Mouse (Mus musculus): ENCODE measurements around the gene Atp5d. TPM values are rescaled to one million over a fixed set of nuclear protein-coding genes. Genes with fewer than 3 reads are reported as not detected.

Atp5d gene
- polyA plus RNA-seq, 1 experiment from 2014 or later = 494 TPM

DNA sequence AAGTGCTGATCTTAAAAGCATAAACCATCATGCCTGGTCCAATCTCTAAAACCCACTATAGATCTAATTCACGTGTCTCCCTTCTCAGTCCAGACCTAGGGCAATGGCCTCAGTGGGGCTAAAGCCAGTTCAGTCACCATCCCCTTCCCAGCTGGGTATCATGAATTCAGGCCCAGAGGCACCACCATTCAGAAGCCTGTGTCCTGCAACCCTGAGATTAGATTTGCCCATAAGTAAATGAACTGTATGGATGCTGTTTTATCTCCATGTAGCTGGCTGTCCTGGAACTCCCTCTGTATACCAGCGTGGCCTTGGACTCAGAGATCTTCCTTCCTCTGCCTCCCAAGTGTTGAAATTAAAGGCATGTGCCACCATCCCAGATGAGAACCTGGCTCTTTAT, 35.4 kb upstream of the Atp5d start:
- Histone ChIP-seq H3K4me2 (peak overlapping the region; percentile 89), H3K27ac (peak overlapping the region; percentile 77), H3K9ac (no peak overlapping the region), H3K27me3 (no peaks in the 10 kb centered on the region), H3K4me3 (peak overlapping the region; percentile 94; the same call in 1 of the 2 replicates), H3K9me3 (no peaks in the 10 kb centered on the region), H3K36me3 (no peaks in the 10 kb centered on the region), H3K4me1 (peaks cover 36% of the 10 kb centered on the region)
- no peak for ATAC-seq (ENCODE audit: insufficient number of reproducible peaks, low FRiP score, low TSS enrichment, low read depth)
- WGBS = 80% methylated on average over 2 of the region's 2 CpGs

DNA sequence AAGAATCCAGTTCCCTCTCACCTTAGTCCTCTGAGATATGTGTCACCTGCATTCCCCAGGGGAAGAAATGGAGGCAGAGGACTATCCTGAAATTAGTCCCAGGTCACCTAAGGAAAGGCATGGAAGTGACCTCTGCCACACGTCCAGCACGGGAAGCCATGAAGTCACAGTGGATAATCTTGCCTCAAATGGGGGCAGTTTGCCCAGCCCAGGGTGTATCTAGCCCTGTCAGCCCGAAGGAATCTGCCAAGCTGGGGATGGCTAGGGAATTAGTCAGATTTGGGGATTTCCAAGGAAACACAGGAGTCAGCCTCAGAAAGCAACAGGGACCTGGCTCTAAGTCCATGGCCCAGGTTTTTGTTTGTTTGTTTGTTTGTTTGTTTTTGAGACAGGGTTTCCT, 34.3 kb upstream of the Atp5d start:
- no peak overlapping the region for H3K27ac ChIP-seq
- ATAC-seq (ENCODE audit: insufficient number of reproducible peaks, low FRiP score, low TSS enrichment, low read depth) = no peak
- 70% methylated on average over 3 of the region's 3 CpGs for WGBS

DNA sequence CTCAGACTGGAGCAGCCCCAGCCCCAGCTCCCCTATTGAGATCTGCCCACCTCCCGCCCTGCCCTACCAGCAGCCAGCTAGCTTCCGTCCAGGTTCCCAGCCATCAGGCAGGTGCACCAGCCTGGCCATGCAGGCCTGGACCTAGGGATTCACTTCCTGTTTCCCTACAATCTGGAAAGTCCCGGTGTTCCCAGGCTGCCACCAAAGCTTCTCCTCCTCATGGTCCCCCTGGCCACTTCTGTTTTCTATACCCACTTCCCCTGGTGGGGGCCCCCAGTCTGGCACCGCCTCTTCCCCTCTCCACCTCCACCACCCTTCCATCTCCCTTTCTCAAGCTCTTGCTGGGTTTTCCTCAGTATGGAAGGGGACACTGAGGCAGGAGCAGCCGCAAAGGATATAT, 33.0 kb upstream of the Atp5d start, which contains the start of gene Sbno2:
Sbno2 (minus strand) TSS at position 112 of the 400 bp plus-strand sequence.
- no peaks in the 10 kb centered on the region for H3K27me3 ChIP-seq
- H3K4me2 ChIP-seq = peak within 1 kb of the TSS; percentile 17; the same call in 1 of the 2 replicates
- peak within 1 kb of the TSS; percentile 73 for H3K27ac ChIP-seq
- no peak for ATAC-seq (ENCODE audit: insufficient number of reproducible peaks, low FRiP score, low TSS enrichment, low read depth)
- 59% methylated on average over 5 of the region's 5 CpGs for WGBS
- H3K4me3 ChIP-seq = peak within 1 kb of the TSS; percentile 16; the same call in 1 of the 2 replicates
- H3K4me1 ChIP-seq = peaks cover 24% of the 10 kb centered on the region
- H3K9me3 ChIP-seq = no peaks in the 10 kb centered on the region
- no peaks in the 10 kb centered on the region for H3K36me3 ChIP-seq
- 0 out of 2 replicates have a peak within 1 kb of the TSS, but pooled peaks have one; percentile 1 for H3K9ac ChIP-seq

More for the DNA sequence above, 34.3 kb upstream of the Atp5d start:
- Histone ChIP-seq H3K9me3 (no peaks in the 10 kb centered on the region), H3K27me3 (no peaks in the 10 kb centered on the region), H3K36me3 (no peaks in the 10 kb centered on the region), H3K4me1 (peaks cover 30% of the 10 kb centered on the region), H3K4me3 (no peak overlapping the region), H3K9ac (no peak overlapping the region), H3K4me2 (no peak overlapping the region)

DNA sequence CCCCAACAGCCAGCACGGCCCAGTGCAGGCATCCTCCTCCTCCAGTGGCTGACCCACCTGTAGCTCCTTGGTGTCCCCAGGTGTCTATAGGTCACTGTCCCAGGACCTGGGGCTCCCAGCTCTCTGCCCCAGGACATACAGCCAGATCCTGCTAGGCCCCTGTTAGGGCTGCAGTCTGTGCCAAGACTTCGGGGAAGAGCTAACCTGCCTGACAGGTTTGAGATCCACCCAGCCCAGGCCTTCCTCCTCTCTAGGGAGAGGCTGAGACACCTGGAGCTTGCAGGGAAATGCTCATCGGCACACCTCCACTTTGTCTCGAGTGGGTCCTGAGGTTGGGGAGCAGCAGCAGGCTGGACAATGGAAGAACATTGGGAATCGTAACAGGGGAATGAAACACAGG, 32.5 kb upstream of the Atp5d start:
- peaks cover 20% of the 10 kb centered on the region for H3K4me1 ChIP-seq
- peak overlapping the region; percentile 73 for H3K27ac ChIP-seq
- H3K27me3 ChIP-seq = no peaks in the 10 kb centered on the region
- H3K4me2 ChIP-seq = peak overlapping the region; percentile 17; the same call in 1 of the 2 replicates
- H3K9ac ChIP-seq = 0 out of 2 replicates have a peak overlapping the region, but pooled peaks have one; percentile 1
- H3K4me3 ChIP-seq = peak overlapping the region; percentile 16; the same call in 1 of the 2 replicates
- no peak for ATAC-seq (ENCODE audit: insufficient number of reproducible peaks, low FRiP score, low TSS enrichment, low read depth)
- WGBS = 67% methylated on average over 5 of the region's 5 CpGs
- no peaks in the 10 kb centered on the region for H3K9me3 ChIP-seq
- H3K36me3 ChIP-seq = no peaks in the 10 kb centered on the region

DNA sequence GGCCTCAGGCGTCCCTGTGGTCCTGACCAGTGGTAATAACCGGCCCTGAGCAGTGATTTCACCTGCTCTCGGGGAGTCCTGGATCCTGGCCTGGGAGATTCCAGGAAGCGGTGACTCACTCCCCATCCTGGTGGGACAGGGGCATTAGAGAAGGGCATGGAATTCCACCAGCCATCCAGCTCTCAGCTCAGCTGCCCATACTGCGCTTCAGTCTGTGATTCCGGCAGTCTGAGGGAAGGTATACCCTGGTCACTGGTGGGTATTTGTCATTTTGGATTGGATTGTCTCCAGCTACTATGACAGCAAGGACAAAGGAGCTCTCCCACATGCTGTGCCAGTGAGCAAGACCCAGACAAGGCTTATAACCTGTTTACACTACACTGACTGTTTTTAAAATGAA, 30.8 kb upstream of the Atp5d start:
- 67% methylated on average over 6 of the region's 6 CpGs for WGBS
- H3K27me3 ChIP-seq = no peaks in the 10 kb centered on the region
- H3K4me1 ChIP-seq = peaks cover 8% of the 10 kb centered on the region
- H3K36me3 ChIP-seq = no peaks in the 10 kb centered on the region
- H3K27ac ChIP-seq = no peak overlapping the region
- no peak overlapping the region for H3K9ac ChIP-seq
- ATAC-seq (ENCODE audit: insufficient number of reproducible peaks, low FRiP score, low TSS enrichment, low read depth) = no peak
- no peak overlapping the region for H3K4me2 ChIP-seq
- H3K4me3 ChIP-seq = no peak overlapping the region
- no peaks in the 10 kb centered on the region for H3K9me3 ChIP-seq

DNA sequence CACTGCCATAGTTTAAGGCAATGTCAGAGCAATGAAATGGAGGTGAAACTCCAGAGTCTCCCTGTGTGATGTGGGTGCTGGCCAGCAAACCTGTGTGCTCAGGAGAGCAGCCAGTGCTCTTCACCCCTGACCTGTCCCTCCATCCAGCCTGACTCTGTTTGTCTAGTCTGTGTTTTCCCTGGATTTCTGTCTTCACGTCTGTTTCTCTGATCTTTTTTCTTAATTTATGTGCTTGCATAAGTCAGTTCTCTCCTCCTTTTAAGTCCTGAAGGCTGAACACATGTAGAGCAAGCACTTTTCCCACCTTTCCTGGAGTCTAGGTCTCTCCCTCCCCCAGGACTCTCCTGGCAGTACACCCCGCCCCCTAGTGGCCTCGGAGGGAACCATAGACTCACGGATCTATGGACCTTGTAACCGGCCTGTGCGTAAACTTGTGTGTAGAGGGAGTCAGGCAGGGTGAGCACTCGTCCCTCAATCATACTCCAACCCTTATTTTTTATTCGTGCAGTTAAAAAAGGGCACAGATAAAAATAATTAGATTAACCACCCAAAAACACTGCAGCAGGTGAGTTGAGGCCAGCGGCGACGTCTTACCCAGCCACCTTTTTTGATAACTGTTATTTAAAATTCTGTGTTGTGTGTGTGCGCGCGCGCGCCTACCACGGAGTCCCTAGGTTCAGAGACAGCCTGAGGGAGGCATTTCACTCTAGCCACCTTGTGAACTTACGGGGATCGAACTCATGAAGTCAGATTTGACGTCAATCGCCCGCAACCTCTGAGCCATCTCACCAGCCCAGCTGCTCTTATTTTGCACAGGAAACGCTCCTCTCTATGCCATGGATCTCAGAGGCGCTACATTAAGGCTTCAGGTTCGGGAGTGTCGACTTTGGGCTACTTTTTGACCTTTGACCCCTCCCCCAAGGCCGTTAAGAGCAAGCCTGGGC, 23.8 kb upstream of the Atp5d start:
- H3K27ac ChIP-seq = peak overlapping the region; percentile 87
- no peaks in the 10 kb centered on the region for H3K9me3 ChIP-seq
- H3K4me2 ChIP-seq = peak overlapping the region; percentile 68
- H3K36me3 ChIP-seq = peaks cover 15% of the 10 kb centered on the region
- peak overlapping the region; percentile 93 for H3K4me3 ChIP-seq
- peaks cover 39% of the 10 kb centered on the region for H3K4me1 ChIP-seq
- WGBS = 2% methylated on average over 27 of the region's 27 CpGs
- ATAC-seq (ENCODE audit: insufficient number of reproducible peaks, low FRiP score, low TSS enrichment, low read depth) = no peak
- no peaks in the 10 kb centered on the region for H3K27me3 ChIP-seq
- H3K9ac ChIP-seq = peak overlapping the region; percentile 44

DNA sequence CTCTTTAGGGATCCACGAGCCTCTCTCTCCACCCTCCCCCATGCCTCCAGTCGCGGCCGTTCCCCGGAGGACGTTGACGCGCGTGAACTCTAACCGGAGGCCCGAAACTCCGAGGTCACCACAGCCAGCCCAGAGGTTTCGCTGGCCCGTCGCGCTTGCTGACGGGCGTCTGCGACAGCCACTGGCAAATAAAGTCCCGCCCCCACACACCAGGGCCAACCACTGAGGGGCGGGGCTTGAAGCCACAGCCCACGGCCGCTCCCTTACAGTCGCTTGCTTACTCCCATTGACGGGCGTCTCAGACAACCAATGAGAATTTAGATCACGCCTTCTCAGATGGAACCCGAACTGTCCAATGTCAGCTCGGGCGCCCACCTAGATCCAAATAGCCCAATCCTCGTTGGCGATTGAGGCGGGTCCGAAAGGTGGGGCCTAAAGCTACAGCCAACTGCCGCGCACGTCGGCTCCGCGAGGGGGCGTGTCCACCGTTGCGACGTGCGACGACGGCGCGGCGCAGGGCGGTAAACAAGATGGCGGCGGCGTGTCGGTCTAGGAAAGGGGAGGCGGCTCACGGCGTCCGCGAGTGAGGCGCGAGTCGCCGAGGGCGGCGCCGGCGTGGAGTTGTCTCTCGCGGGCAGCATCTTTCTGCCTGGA, 23.0 kb upstream of the Atp5d start, which contains the start of gene Stk11:
Stk11 (plus strand) TSS at position 514 of the 654 bp plus-strand sequence.
- Histone ChIP-seq H3K27ac (peak within 1 kb of the TSS; percentile 87), H3K4me1 (peaks cover 45% of the 10 kb centered on the region), H3K36me3 (peaks cover 23% of the 10 kb centered on the region), H3K9me3 (no peaks in the 10 kb centered on the region), H3K27me3 (no peaks in the 10 kb centered on the region), H3K4me3 (peak within 1 kb of the TSS; percentile 93), H3K4me2 (peak within 1 kb of the TSS; percentile 87), H3K9ac (peak within 1 kb of the TSS; percentile 91)
- WGBS = under 1% methylated on average over 70 of the region's 70 CpGs
- ATAC-seq (ENCODE audit: insufficient number of reproducible peaks, low FRiP score, low TSS enrichment, low read depth) = peak; percentile 99

DNA sequence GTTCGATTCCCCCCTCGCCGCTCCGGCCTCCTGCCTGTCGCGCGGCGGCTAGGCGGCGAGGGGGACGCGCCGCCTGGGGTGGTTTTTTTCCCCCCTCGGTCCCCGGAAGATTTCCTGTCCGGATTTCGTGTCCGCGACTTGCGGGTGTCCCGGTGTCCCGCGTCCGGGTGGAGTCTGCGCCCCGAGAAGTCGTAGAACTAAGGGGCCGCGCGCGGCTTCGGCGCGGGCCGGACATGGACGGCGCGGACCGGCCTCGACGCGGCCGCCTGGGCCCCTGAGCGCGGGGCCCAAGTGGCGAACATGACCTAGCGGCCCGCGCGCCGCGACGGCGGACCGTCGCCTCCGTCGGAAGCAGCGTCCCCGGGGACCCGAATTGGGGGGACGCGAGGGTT, 22.5 kb upstream of the Atp5d start:
- H3K4me1 ChIP-seq = peaks cover 46% of the 10 kb centered on the region
- H3K27me3 ChIP-seq = no peaks in the 10 kb centered on the region
- no peak for ATAC-seq (ENCODE audit: insufficient number of reproducible peaks, low FRiP score, low TSS enrichment, low read depth)
- H3K4me2 ChIP-seq = peak overlapping the region; percentile 87
- H3K9ac ChIP-seq = peak overlapping the region; percentile 91
- H3K4me3 ChIP-seq = peak overlapping the region; percentile 93
- peaks cover 29% of the 10 kb centered on the region for H3K36me3 ChIP-seq
- H3K27ac ChIP-seq = peak overlapping the region; percentile 87
- WGBS = under 1% methylated on average over 63 of the region's 63 CpGs
- no peaks in the 10 kb centered on the region for H3K9me3 ChIP-seq

DNA sequence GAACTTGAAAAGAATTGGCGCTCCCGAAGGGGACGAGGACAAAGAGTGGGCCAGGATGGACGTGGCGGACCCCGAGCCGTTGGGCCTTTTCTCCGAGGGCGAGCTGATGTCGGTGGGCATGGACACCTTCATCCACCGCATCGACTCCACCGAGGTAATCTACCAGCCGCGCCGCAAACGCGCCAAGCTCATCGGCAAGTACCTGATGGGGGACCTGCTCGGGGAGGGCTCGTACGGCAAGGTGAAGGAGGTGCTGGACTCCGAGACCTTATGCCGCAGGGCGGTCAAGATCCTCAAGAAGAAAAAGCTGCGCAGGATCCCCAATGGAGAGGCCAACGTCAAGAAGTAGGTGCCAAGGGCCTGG, 21.9 kb upstream of the Atp5d start:
- Histone ChIP-seq H3K4me2 (peak overlapping the region; percentile 87), H3K36me3 (peaks cover 31% of the 10 kb centered on the region), H3K9ac (peak overlapping the region; percentile 91), H3K4me3 (peak overlapping the region; percentile 93), H3K27me3 (no peaks in the 10 kb centered on the region), H3K27ac (peak overlapping the region; percentile 50), H3K9me3 (no peaks in the 10 kb centered on the region), H3K4me1 (peaks cover 46% of the 10 kb centered on the region)
- ATAC-seq (ENCODE audit: insufficient number of reproducible peaks, low FRiP score, low TSS enrichment, low read depth) = no peak
- WGBS = 0% methylated on average over 27 of the region's 27 CpGs

DNA sequence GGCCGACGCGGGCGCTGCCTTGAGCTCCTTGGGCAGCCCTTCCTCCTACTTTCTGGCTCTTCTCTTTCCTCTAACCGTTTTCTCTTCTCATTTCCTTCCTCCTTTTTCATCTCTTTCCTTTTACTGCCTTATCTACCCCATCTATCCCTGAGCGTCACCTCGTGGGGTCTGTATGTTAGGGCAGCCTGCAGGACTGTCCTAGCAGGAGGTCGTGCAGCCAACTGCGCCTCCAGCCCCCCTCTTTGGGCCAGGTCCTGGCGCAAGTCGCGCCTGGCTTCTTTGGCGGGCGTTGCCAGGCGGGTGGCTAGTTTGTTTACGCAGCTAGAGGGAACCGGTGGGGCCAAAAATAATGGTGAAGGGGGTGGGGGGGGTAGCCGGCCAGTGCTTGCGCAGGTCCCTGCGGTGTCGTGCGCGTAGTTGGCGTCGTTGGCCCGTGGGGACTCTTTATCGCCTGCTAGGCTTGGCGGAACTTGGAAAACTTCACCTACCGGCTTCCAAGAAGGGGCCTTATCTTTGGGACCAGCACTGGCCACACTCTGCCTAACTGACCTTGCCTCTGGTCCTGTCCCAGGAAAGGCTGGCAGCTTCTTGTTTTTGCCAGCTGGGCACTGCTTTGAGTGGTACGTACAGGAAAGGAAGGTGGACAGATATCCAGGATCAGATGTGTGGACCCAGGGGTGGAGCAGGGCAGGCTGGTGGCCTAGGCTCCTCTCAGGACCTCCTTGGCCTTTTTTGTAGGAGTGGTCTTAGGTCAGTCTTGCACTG, 21.3 kb upstream of the Atp5d start:
- WGBS = 3% methylated on average over 30 of the region's 30 CpGs
- peak overlapping the region; percentile 91 for H3K9ac ChIP-seq
- no peak for ATAC-seq (ENCODE audit: insufficient number of reproducible peaks, low FRiP score, low TSS enrichment, low read depth)
- peaks cover 37% of the 10 kb centered on the region for H3K36me3 ChIP-seq
- H3K4me3 ChIP-seq = peak overlapping the region; percentile 93
- H3K4me1 ChIP-seq = peaks cover 46% of the 10 kb centered on the region
- H3K9me3 ChIP-seq = no peaks in the 10 kb centered on the region
- H3K4me2 ChIP-seq = peak overlapping the region; percentile 87
- no peaks in the 10 kb centered on the region for H3K27me3 ChIP-seq
- peak overlapping the region; percentile 50 for H3K27ac ChIP-seq

DNA sequence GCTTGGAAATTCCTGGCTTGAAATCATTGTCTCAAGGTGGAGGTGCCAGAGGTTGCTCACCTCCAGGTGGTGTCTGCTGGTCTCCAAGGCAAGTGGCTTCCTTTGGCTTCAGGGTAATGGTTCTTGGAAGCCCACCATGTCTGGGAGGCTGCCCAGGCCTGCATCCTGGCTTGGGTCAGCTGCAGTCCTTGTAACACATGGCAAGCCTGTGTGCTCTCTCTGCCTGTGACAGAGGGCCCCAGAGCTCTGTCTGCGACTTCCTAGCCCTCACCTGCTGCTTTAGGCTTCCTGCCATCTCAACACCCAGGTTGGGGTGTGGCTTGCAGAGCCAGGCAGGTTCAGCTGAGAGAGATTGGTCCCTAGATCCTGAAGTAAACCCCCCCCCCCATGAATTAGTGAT, 20.7 kb upstream of the Atp5d start:
- Histone ChIP-seq H3K9ac (peak overlapping the region; percentile 91), H3K9me3 (no peaks in the 10 kb centered on the region), H3K27me3 (no peaks in the 10 kb centered on the region), H3K27ac (peak overlapping the region; percentile 50; the same call in 1 of the 2 replicates), H3K4me1 (peaks cover 46% of the 10 kb centered on the region), H3K4me2 (peak overlapping the region; percentile 87), H3K36me3 (peaks cover 38% of the 10 kb centered on the region), H3K4me3 (peak overlapping the region; percentile 93)
- WGBS = 40% methylated on average over 1 of the region's 1 CpGs
- ATAC-seq (ENCODE audit: insufficient number of reproducible peaks, low FRiP score, low TSS enrichment, low read depth) = no peak
